Mouse (Mus musculus): ENCODE data around the gene Cysrt1.
A peak's percentile ranks its signal among the peaks of the same experiment; 100 is the strongest.
"Not testable (repeated sequence)": the region's sequence is repeated elsewhere in the genome, so short reads cannot be mapped to it uniquely, and the experiment has no call there.

The Cysrt1 gene

DNA sequence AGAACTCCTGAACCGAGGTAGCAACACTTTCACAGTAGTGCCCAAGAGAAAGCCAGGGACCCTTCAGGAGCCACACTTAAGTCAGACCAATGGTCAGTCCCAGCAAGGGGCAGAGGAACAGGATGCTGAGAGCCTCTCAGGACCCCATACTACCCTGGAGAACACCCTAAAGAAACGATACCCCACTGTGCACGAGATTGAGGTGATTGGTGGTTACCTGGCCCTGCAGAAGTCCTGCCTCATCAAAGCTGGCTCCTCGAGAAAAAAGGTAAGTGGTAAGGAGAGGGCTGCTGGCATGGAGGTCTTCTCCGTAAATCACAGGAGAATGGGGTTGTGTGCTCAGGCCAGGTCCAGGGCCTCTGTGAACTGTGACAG is 22.0 kb upstream of the Cysrt1 start:
- DNase-seq = no peak

DNA sequence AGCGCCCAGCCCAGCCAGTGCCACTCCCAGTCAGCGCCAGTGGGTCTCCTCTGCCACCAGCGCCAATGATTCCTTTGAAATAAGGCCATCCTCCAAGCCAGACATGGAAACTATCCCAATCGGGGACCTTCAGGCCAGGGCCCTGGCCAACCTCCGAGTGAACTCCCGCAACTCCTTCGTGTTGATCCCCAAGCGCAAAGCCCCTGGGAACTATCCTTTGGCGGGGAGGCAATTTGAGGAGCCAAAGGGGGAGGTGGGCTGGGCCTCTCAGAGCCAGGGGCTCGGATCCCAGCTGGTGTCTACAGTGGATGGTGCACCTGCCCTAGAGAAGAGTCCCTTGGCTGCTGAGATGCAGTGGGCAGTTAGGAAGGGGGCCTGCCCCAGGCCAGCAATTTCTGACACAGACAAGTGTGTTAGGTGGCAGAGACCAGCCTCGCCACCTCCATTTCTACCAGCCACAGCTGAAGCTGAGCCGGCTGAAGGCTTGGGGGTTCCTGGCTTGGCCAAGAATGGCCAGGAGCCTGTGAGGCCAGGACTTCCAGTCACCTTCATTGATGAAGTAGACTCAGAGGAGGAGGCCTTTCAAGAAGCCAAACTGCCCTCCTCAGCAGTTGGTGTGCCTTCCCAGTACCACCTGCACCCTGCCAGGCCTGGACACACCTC is 21.5 kb upstream of the Cysrt1 start:
- DNase-seq = no peak

GRCm38 (mm10) chr2:25262795-25263622 is 20.8 kb upstream of the Cysrt1 start:
- peak; percentile 54 for DNase-seq

DNA sequence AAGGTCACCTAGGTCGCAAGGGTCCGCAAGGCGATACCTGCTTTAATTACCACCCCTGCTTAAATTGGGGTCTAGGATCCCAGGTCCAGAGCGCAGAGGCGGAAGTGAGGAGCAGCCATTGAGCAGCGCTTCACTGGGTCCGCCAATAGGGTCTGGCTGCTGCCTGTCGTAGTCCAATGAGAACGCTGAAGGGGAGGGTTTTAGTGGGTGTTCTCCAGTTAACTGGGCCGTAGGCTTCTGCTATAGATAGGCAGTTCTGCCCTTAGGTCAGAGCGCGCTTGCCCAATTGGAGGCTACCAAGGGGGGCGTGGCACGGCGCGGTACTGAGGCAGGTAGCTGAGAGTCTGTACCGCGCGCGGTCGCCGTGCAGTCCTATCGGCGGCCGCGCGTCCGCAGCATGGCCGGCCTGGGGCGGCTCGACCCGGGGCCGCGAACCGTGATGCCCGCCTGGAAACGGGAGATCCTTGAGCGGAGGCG is 20.1 kb upstream of the Cysrt1 start, which contains the start of gene Tprn:
Gene Tprn, plus strand, starts transcription at position 328 of the 477 bp plus-strand sequence.
- peak; percentile 90 for DNase-seq

DNA sequence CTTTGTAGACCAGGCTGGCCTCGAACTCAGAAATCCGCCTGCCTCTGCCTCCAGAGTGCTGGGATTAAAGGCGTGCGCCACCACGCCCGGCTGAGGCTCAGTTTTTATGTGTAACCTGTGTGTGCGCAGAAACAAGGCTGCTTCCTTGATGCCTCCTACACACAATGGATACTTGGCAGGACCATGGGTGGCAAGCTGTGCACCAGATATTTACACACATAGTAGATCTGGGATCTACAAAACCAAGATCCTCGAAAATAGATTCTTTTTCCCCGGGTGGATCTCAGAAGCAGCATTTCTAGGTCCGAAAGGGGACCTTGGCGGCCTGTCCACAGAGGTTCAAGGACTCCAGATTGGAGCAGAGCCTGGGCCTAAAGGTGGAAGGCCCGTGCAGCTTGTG is 19.6 kb upstream of the Cysrt1 start:
- DNase-seq = no peak

- DNase-seq = no peak
Observed at GRCm38 (mm10) chr2:25258887-25259286, 16.6 kb upstream of the Cysrt1 start.

DNA sequence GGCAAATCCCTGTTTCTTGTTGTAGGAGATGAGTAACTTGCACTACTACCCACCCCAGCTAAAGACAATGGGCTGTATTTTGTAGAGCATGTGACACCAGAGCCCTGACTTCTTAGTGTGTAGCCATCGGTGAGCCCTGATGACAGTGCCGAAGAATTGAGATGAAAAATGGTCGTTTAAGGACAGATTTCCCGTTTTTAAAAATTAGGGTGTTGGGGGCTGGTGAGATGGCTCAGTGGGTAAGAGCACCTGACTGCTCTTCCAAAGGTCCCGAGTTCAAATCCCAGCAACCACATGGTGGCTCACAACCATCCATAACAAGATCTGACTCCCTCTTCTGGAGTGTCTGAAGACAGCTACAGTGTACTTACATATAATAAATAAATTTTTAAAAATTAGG is 15.0 kb upstream of the Cysrt1 start:
- not testable (repeated sequence) for DNase-seq

- not testable (repeated sequence) for DNase-seq
Observed at GRCm38 (mm10) chr2:25256443-25257109, 14.3 kb upstream of the Cysrt1 start.

- DNase-seq = peak; percentile 88
Observed at GRCm38 (mm10) chr2:25255284-25255779, 13.1 kb upstream of the Cysrt1 start, which contains the start of gene Tmem203. TSS of gene Tmem203 (plus strand) at chr2:25255439.

DNA sequence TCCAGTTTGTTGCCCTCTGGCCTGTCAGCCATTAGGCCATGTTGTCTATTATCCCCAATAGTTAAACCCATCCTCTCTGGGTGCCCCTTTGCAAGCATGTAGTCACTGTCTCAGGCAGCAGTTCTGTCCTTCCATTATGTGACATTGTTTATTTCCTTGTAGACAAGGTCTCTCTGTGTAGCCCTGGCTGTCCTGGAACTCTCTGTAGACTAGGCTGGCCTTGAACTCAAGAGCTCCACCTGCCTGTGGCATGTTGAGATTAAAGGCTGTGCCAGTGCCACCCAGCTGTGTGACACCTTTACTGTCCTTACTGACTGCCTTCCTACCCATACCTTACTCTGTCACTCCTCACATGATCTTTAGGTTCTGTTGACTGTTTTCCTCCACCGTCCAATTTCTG is 10.1 kb upstream of the Cysrt1 start:
- no peak for DNase-seq

DNA sequence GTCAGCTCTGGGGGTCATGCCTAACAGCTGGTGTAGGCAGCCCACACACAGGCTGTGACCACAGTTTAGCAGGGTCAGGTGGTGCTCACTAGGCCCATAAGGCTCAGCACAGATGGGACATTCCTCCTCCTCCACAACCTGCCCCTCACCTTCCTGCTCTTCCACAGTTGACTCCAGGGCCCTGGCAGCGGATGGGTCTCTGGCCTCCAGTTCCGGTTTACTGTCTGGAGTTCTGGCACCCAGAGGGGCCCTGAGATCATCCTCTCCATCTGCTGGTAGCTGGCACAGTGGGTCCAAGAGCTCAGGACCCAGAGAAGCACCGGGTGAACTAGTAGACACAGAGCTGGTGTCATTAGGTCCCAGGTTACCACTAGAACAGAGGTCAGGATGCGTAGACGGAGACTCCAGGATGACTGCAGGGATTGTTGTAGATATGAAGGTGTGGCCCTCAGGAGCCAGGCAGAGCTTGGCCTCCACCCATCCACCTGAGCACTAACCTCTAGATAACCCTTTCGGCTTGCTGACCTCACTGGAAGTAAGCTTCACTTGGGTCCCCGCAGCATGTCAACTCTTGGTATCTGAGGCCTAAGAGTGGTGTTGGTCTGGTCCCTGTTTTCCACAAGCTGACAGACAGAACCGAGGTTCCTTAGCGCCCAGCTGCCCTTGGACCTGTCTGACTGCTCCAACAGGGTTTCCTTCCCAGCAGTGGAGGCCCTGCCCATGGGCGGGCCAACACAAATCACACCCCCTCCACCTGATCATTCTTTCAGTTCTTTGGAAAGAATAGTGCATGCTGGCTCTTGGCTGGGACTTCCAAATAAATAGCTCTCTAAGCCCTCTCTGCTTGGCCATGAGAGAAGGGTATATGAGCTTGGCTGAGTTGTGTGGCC is 4.2 kb upstream of the Cysrt1 start, which contains the start of gene AL732309.1:
Gene AL732309.1, minus strand, starts transcription at position 681 of the 890 bp plus-strand sequence.
- no peak for DNase-seq

DNA sequence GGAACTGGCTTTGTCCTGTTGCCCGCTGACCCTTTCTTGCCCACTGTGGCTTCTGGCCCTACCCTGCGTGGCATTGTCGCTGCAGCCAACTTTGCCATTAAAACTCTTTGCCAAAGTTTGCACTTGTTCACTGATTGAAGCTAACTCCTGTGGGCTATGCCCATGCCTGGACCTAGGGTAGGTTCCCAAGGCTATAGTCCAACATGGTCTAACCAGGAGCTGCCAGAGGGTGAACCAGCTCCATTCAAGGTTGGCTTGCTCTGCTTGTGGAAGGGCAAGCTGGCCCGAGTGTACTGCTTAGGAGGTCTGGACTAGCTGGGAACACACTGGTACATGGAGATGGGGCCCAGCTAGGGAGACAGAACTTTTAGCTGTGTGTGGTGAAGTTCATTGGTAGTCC is 1.9 kb upstream of the Cysrt1 start:
- DNase-seq = no peak

DNA sequence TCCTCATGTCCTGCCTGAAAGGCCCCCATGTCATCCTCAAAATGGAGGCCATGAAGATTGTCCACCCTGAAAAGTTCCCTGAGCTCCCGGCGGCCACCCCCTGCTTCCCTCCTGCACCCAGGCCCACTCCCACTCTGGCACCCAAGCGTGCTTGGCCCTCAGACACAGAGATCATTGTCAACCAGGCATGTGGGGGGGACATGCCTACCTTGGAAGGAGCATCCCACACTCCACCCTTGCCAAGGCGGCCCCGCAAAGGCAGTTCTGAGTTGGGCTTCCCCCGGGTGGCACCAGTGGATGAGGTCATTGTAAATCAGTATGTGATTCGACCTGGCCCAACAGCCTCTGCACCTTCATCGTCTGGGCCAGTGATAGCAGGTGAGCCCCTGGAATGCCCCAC is 1.1 kb upstream of the Cysrt1 start:
- no peak for DNase-seq

- DNase-seq = no peak
Observed at GRCm38 (mm10) chr2:25241438-25241775, 845 bp downstream of the Cysrt1 start.

GRCm38 (mm10) chr2:25240723-25241437 is 1.4 kb downstream of the Cysrt1 start:
- DNase-seq = peak; percentile 68

DNA sequence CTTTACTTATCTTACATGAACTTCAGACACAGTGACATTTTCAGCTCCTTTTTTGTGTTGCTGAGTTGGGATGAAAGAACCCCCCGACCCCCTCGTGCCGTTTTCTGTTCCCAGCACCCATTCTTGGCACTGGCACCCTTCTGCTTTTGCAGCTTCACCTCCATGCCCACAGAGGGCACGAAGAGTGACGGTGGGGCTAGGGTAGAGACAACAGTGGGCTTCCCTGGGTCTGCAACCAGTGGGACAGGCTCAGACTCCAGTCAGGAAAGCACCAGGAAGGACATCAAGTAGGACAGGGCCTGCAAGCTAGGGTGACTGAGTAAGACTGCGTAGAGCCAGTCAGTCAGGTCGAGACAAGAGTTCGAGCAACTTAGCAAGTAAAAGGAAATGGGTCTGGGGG is 1.9 kb downstream of the Cysrt1 start:
- no peak for DNase-seq

DNA sequence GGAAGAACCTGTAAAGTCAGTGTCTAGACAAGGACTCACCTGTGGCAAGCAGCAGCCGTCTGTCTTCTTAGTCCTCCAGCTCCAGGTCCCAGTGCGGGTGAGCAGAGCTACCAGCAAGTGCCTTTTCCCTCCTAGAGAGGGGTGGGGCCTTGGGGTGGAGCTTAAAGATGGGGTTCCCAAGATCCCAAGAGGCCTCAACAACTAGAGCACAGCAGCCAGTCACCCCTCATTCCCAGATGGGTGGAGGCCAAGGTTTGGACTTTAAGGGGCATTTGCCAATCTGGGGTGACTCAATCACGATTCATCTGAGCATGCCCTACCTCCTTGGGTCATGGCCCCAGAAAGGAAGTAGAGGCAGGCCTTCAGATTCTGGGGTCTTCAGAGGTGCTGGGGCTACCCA is 2.5 kb downstream of the Cysrt1 start:
- DNase-seq = no peak

DNA sequence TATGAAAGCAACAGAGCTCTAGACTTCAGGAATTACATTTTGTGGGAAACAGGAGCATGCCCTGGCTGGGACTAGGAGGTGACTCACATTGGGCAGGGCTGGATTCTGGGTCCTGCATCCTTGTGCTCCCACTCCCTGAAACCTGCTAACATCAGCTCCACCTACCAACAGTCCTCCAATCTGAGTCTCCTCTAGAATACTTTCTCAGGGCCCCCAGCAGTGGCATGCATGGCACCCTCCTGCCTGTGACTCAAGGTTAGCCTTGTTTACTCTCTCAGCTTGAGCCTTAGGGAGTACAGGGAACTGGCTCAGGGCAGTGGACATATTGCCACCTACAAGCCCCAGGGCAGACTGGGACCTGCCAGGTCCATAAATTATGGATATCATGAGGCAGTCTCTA is 4.1 kb downstream of the Cysrt1 start:
- no peak for DNase-seq

DNA sequence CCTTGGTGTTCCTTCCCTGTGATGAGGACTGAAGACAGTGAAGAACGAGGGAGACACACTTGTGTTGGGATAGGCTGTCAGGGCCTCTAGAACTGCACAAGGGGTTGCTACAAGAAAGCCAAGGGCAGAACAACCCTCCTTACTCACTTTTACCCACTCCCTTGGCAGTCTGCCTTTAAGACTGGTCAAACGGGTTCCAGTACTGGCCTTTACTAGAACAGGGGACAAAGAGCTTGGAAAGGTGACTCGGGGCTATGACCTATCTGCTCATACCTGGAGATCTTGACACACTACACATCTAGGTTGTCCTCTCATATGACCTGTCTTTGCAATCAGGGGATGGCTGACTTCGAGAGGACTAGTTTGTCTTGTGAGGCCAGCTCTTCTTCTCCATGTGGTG is 4.7 kb downstream of the Cysrt1 start:
- no peak for DNase-seq

DNA sequence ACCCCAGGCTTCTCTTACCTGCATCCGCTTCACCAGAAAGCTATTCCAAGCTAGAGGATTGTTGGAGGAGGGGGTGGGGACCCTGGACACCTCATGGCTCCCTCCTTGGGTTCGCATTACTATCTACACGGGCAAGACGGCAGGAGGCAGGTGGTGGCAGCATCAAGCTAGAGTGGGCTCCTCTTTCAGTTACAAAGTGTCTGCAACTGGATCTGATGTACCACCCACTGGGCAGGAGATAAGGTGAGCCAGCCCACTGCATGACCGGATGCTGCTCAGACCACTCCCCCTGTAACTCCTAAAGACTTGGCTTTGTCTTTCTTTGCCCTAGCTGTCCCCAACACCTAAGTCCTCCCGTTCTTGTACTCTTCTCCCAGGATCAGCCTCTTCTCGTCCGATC is 5.6 kb downstream of the Cysrt1 start, which contains the start of gene Rnf224:
Gene Rnf224, minus strand, starts transcription at position 174 of the 400 bp plus-strand sequence.
- no peak for DNase-seq

DNA sequence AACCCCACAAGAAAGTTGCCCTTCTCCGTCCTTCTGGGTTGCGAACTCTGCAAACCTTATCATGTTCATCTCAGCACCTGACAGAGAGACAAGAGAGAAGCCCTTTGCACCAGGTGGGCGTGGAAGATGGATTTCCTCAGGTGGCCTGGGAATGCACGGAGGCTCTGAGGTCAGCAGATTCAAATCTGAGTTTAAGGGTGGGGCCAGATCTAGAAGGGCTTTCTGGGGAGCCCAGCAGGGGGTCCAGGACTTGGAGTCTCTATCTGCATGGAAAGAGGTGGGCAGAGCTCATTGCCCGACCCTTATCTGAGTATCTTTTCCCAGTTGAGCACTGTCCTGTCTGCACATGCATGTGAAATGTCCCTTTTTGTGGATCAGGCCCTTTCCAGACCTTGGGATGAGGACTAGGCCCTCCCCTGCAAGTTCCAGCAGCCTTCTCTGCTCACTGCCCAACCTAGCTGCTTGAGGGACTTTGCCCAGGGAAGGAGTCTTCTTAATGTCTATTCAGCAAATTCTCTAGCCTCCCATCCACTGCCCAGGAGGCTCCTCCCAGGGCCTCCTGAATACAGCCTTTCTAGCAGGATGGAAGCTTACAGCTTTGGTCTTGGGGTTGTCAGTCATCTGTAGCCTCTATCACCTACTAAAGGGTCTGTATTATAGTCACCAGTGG is 7.6 kb downstream of the Cysrt1 start:
- no peak for DNase-seq

Measured in right cerebral cortex, postnatal 14 days (tissue).